Mouse (Mus musculus) G1E (cell line): ENCODE data around the gene Itgae.

ENCODE experiments used
- CTCF ChIP-seq: IDR thresholded peaks from 2 replicates; pipeline ENCODE4 v1.5.1; 2012; ENCODE audit warnings: low read depth, low read length, inconsistent platforms, mixed read lengths
- GATA1 ChIP-seq: IDR thresholded peaks from 2 replicates; pipeline ENCODE4 v1.6.1; 2012; ENCODE audit warnings: borderline replicate concordance, low read length, inconsistent platforms, mixed read lengths
- GATA2 ChIP-seq: IDR thresholded peaks from 2 replicates; pipeline ENCODE4 v1.6.1; 2012; ENCODE audit warnings: low read depth, low read length, inconsistent platforms, borderline replicate concordance
- POLR2AphosphoS5 ChIP-seq: IDR thresholded peaks from 2 replicates; pipeline ENCODE4 v1.6.1; 2012; ENCODE audit warnings: low read depth, low read length, inconsistent platforms; ENCODE audit not compliant: insufficient replicate concordance
- TAL1 ChIP-seq: conservative IDR thresholded peaks from 2 replicates; pipeline ENCODE4 v1.6.1; 2012; ENCODE audit warnings: low read depth, low read length, inconsistent platforms, mixed read lengths

- no peak for TF ChIP-seq CTCF
- TF ChIP-seq TAL1 = no peak
- no peak for TF ChIP-seq GATA1
- no peak for TF ChIP-seq POLR2AphosphoS5
- TF ChIP-seq GATA2 = no peak
These were observed 13.7 kb upstream of the Itgae start for GRCm38 (mm10) chr11:73076733-73077132.
